Mouse (Mus musculus) E14TG2a.4 (cell line): ENCODE results near the gene Plxna2.

Experiments
- CTCF ChIP-seq: conservative IDR thresholded peaks from 2 replicates; pipeline ENCODE4 v1.5.1; 2014; ENCODE audit warnings: low read length
- NANOG ChIP-seq: IDR thresholded peaks from 2 replicates; pipeline ENCODE4 v1.6.1; 2014; ENCODE audit warnings: borderline replicate concordance, low read length, mixed read lengths

GRCm38 (mm10) chr1:194682021-194682420 is 64.0 kb downstream of the Plxna2 start:
- TF ChIP-seq CTCF: no peak
- no peak for TF ChIP-seq NANOG
